ENCODE assay signal across 10 mouse cellular contexts in genomic region chr2:181520936-181521227, GRCm38 (mm10). TPM values are rescaled to one million over a fixed set of nuclear protein-coding genes. Genes with fewer than 3 reads are reported as not detected.
DNase-seq lines count a peak whose midpoint lies in the region; ATAC-seq and TF ChIP-seq lines count a peak whose summit lies in the region.
"Had no signal": no experiment of that assay in that cellular context is flagged by ENCODE, and none has a peak within 500 bp of the region (broad histone marks: within the 10 kb centered on the region; RNA-seq: fewer than 3 reads in every experiment).

No protein-coding gene starts in this region.

- no peak for DNase-seq in heart, adult 2 months
- no peak for DNase-seq in heart, postnatal 25 days (ENCODE audit: low spot score)
- no peak for DNase-seq in thymus, adult 2 months
- DNase-seq in thymus, adult 18-20 months, result no peak
- DNase-seq in liver, embryonic 13.5 days, result no peak
- no peak for DNase-seq in Muller cell, postnatal 12 days (ENCODE audit: inconsistent ontology term)
- DNase-seq in embryo, embryonic 9.5 days (ENCODE audit: extremely low spot score), result no peak
- DNase-seq in right cerebral cortex, postnatal 36 days (ENCODE audit: low spot score in 2 of 2), result no peak

- H3K36me3 ChIP-seq in heart, adult 2 months (ENCODE audit: control insufficient read depth, insufficient read depth, low read length), result peaks cover 25% of the 10 kb centered on the region
- no peaks in the 10 kb centered on the region for H3K36me3 ChIP-seq in thymus, adult 2 months (ENCODE audit: control insufficient read depth, insufficient read depth, low read length)
- peaks cover 28% of the 10 kb centered on the region for H3K36me3 ChIP-seq in liver, embryonic 13.5 days

- TF ChIP-seq EP300 in heart, adult 2 months (IDR thresholded peaks at IDR 0.05; ENCODE audit: insufficient read depth, low read depth, low read length), result no peak

- H3K4me1 ChIP-seq in heart, adult 2 months (ENCODE audit: control insufficient read depth, insufficient read depth, low read length), result peaks cover 10% of the 10 kb centered on the region
- peaks cover 6% of the 10 kb centered on the region for H3K4me1 ChIP-seq in thymus, adult 2 months (replicated peaks; ENCODE audit: control insufficient read depth, insufficient read depth, low read length)
- peaks cover 46% of the 10 kb centered on the region for H3K4me1 ChIP-seq in liver, embryonic 13.5 days (replicated peaks)

- H3K4me2 ChIP-seq in liver, embryonic 13.5 days, result peak overlapping the region; percentile 81

- H3K9ac ChIP-seq in heart, adult 2 months (ENCODE audit: low read depth, low read length), result peak overlapping the region; percentile 97
- H3K9ac ChIP-seq in liver, embryonic 13.5 days, result peak overlapping the region; percentile 96

- H3K27me3 ChIP-seq in heart, adult 2 months (ENCODE audit: control insufficient read depth, insufficient read depth, low read length), result no peaks in the 10 kb centered on the region
- H3K27me3 ChIP-seq in thymus, adult 2 months (ENCODE audit: control insufficient read depth, insufficient read depth, low read length), result no peaks in the 10 kb centered on the region
- H3K27me3 ChIP-seq in liver, embryonic 13.5 days, result no peaks in the 10 kb centered on the region

- no peak for TF ChIP-seq CTCF in heart, adult 2 months (IDR thresholded peaks at IDR 0.05)
- TF ChIP-seq CTCF in thymus, adult 2 months (IDR thresholded peaks at IDR 0.05; ENCODE audit: borderline replicate concordance, control insufficient read depth, extremely low read depth, insufficient read depth, low read length, poor library complexity), result peak; percentile 4; the same call in 1 of the 2 replicates

- no peaks in the 10 kb centered on the region for H3K9me3 ChIP-seq in liver, embryonic 13.5 days (replicated peaks)

- H3K79me2 ChIP-seq in heart, adult 2 months (replicated peaks; ENCODE audit: control insufficient read depth, insufficient read depth, low read length), result peaks cover 10% of the 10 kb centered on the region

- H3K27ac ChIP-seq in heart, adult 2 months, result peak overlapping the region; percentile 88
- H3K27ac ChIP-seq in thymus, adult 2 months (ENCODE audit: control insufficient read depth, insufficient read depth, low read length), result peak overlapping the region; percentile 82
- peak overlapping the region; percentile 98 for H3K27ac ChIP-seq in liver, embryonic 13.5 days

- peak overlapping the region; percentile 96 for H3K4me3 ChIP-seq in heart, adult 2 months
- H3K4me3 ChIP-seq in thymus, adult 2 months (ENCODE audit: control insufficient read depth, insufficient read depth, low read length), result peak overlapping the region; percentile 83
- H3K4me3 ChIP-seq in liver, embryonic 13.5 days (replicated peaks), result peak overlapping the region; percentile 91

- WGBS in heart, adult 2 months, result under 1% methylated on average over 17 of the region's 17 CpGs
- 0% methylated on average over 17 of the region's 17 CpGs for WGBS in thymus, adult 2 months
- WGBS in liver, embryonic 13.5 days (ENCODE audit: insufficient replicate concordance), result under 1% methylated on average over 17 of the region's 17 CpGs

- intact Hi-C loops in heart, adult 2 months (cut with DNase I), result loop anchor here (2.0 to 5.0 kb wide), 2 partner anchors 16 to 161 kb away; partner anchors contain the start of gene Tcea2
- intact Hi-C loops in heart, postnatal 25 days (cut with DNase I), result loop anchor here (2.0 kb wide), 1 partner anchor 60 kb away; no protein-coding TSS in a partner anchor

- TF ChIP-seq POLR2A in heart, adult 2 months (IDR thresholded peaks at IDR 0.05; ENCODE audit: insufficient read depth, low read depth, low read length), result no peak
- no peak for TF ChIP-seq POLR2A in thymus, adult 2 months (IDR thresholded peaks at IDR 0.05; ENCODE audit: control insufficient read depth, extremely low read depth, insufficient read depth, low read length, poor library complexity)

- ATAC-seq in liver, embryonic 13.5 days (ENCODE audit: low read depth), result no peak

RNA-seq across cellular contexts. Expression of gene Dnajc5, which starts 0.6 kb away (rescaled TPM):
- 10 to 100 TPM; 62.3 to 71.5 TPM for total RNA-seq in heart, adult 2 months (2021)
- polyA plus RNA-seq in heart, adult 2 months (2012; rRNA removed), result 43.4 and 68.9 TPM in 2 replicates
- total RNA-seq in heart, postnatal 25 days (2021), result 10 to 100 TPM; 65.4 to 67.8 TPM
- polyA plus RNA-seq in thymus, adult 2 months (2012; rRNA removed), result 140 and 146 TPM in 2 replicates
- polyA plus RNA-seq in liver, embryonic 13.5 days (2015; fragmentation: Nextera tagmentation; extraction: Ambion mirVana), result 29.6 and 35.7 TPM in 2 replicates

RNA-seq across cellular contexts. Expression of gene Tpd52l2, which starts 23.9 kb away (rescaled TPM):
- total RNA-seq in heart, adult 2 months (2021), result 10 to 100 TPM; 56.8 to 58.7 TPM
- polyA plus RNA-seq in heart, adult 2 months (2012; rRNA removed), result 61.1 and 93.6 TPM in 2 replicates
- 10 to 100 TPM; 59.7 to 66.0 TPM for total RNA-seq in heart, postnatal 25 days (2021)
- polyA plus RNA-seq in thymus, adult 2 months (2012; rRNA removed), result 54.2 and 54.7 TPM in 2 replicates
- 83.0 and 87.8 TPM in 2 replicates for polyA plus RNA-seq in liver, embryonic 13.5 days (2015; fragmentation: Nextera tagmentation; extraction: Ambion mirVana)

RNA-seq across cellular contexts. Expression of gene Abhd16b, which starts 27.9 kb away (rescaled TPM):
- total RNA-seq in heart, adult 2 months (2021), result not detected
- polyA plus RNA-seq in heart, adult 2 months (2012; rRNA removed), result not detected in 2 replicates
- not detected for total RNA-seq in heart, postnatal 25 days (2021)
- polyA plus RNA-seq in thymus, adult 2 months (2012; rRNA removed), result 0.13 and 0.16 TPM in 2 replicates
- 0.06 TPM in 2 replicates for polyA plus RNA-seq in liver, embryonic 13.5 days (2015; fragmentation: Nextera tagmentation; extraction: Ambion mirVana)
- total RNA-seq: common myeloid progenitor, adult 5-6 weeks; left cerebral cortex, postnatal 36 days had no signal
